Mouse (Mus musculus) thymus, postnatal 14 days (tissue): ENCODE results near the gene Serpina3f.

Source experiments
- DNase-seq: peaks from one replicate; pipeline ENCODE4 v3.0.0; 2021

The Serpina3f gene

DNA sequence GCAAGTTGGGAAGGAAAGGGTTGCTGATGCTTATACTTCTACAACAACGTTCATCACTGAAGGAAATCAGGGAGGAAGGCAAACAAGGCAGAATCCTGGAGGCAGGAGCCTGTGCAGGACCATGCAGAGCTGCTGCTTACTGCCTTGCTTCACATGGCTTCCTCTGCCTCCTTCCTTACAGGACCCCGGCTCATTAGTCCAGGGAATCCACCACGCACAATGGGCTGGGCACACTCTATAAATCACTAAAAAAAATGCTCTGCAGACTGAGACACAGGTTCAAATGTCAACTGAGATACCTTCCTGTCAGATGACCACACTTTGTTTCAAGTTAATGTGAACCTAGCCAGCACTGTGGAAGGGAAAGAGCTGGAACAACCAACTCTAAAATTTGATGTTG is 46.7 kb downstream of the Serpina3f start:
- no peak for DNase-seq

- DNase-seq = no peak
Measured at GRCm38 (mm10) chr12:104262863-104263262, 48.5 kb downstream of the Serpina3f start, which contains the start of gene Serpina3i. Gene Serpina3i (plus strand): TSS chr12:104263122.

- DNase-seq = no peak
Measured at GRCm38 (mm10) chr12:104266374-104266773, 52.0 kb downstream of the Serpina3f start.
